Mouse (Mus musculus) duodenum, adult 2 months (tissue): ENCODE results near the gene Gck. TPM values are rescaled to one million over a fixed set of nuclear protein-coding genes. Genes with fewer than 3 reads are reported as not detected.

Source experiments
- polyA plus RNA-seq: library from polyadenylated mRNA; depleted of rRNA; stranded (reverse); fragments of >200 nt; gene quantifications from 2 replicates; pipeline ENCODE4 v1.2.3, GENCODE M21; 2012; ENCODE audit warnings: low replicate concordance; rRNA removed

Gene Gck
- 0.26 and 0.65 TPM in 2 replicates for polyA plus RNA-seq

GRCm38 (mm10) chr11:5949586-5950352 is at the start of gene Gck:
Gene Gck (minus strand): TSS chr11:5950081.

GRCm38 (mm10) chr11:5955546-5956276 is 5.8 kb upstream of the Gck start, which contains the start of gene Ykt6:
Gene Ykt6 (plus strand): TSS chr11:5955693.

GRCm38 (mm10) chr11:5898531-5898930 is 51.4 kb downstream of the Gck start, which contains the start of gene Myl7:
Gene Myl7 (minus strand): TSS chr11:5898782.

GRCm38 (mm10) chr11:5877921-5878526 is 71.9 kb downstream of the Gck start, which contains the start of gene Pold2:
Gene Pold2 (minus strand): TSS chr11:5878292.

GRCm38 (mm10) chr11:5861678-5862393 is 88.0 kb downstream of the Gck start, which contains the start of gene Aebp1:
Gene Aebp1 (plus strand): TSS chr11:5861947.

Other genes starting within 250 kb of the Gck start
- gene Mrps24, start 234.4 kb downstream of the Gck start, polyA plus RNA-seq = 460 and 567 TPM in 2 replicates
- gene Urgcp, start 187.7 kb downstream of the Gck start, polyA plus RNA-seq = 23.3 and 38.3 TPM in 2 replicates
- gene Dbnl, start 161.6 kb downstream of the Gck start, polyA plus RNA-seq = 65.9 and 98.5 TPM in 2 replicates
- 0.31 TPM in 1 of 2 replicates, not detected in the other for gene Pgam2, start 146.3 kb downstream of the Gck start, polyA plus RNA-seq
- gene Polm, start 112.1 kb downstream of the Gck start, polyA plus RNA-seq = 32.6 and 45.4 TPM in 2 replicates
- gene Aebp1, start 88.1 kb downstream of the Gck start, polyA plus RNA-seq = 14.3 and 15.2 TPM in 2 replicates
- gene Pold2, start 71.8 kb downstream of the Gck start, polyA plus RNA-seq = 129 and 236 TPM in 2 replicates
- gene Myl7, start 51.3 kb downstream of the Gck start, polyA plus RNA-seq = 3.5 and 11.4 TPM in 2 replicates
- gene Ykt6, start 5.6 kb upstream of the Gck start, polyA plus RNA-seq = 41.6 and 81.0 TPM in 2 replicates
- gene Camk2b, start 116.3 kb upstream of the Gck start, polyA plus RNA-seq = 9.2 and 21.3 TPM in 2 replicates
- 0.09 TPM in 1 of 2 replicates, not detected in the other for gene A730071L15Rik, start 249.9 kb upstream of the Gck start, polyA plus RNA-seq